Mouse (Mus musculus) cortical plate, adult 2 months (tissue): ENCODE data around the gene Degs2. TPM values are rescaled to one million over a fixed set of nuclear protein-coding genes. Genes with fewer than 3 reads are reported as not detected.

Source experiments
- H3K27ac ChIP-seq: fragments of 200-500 bp; 2 replicates; pipeline ENCODE4 v1.5.1; 2012; ENCODE audit warnings: low read length, control low read depth, inconsistent platforms; ENCODE audit not compliant: insufficient read depth
- H3K4me1 ChIP-seq: fragments of 200-500 bp; 2 replicates; pipeline ENCODE4 v1.6.1; 2011; ENCODE audit warnings: low read length; ENCODE audit not compliant: control insufficient read depth, insufficient read depth
- H3K4me3 ChIP-seq: fragments of 200-500 bp; 2 replicates; pipeline ENCODE4 v1.5.1; 2011; ENCODE audit warnings: mild to moderate bottlenecking, low read length, control low read depth; ENCODE audit not compliant: insufficient read depth
- CTCF ChIP-seq: fragments of 200-500 bp; IDR thresholded peaks from 2 replicates; pipeline ENCODE4 v1.5.1; 2011; ENCODE audit warnings: mild to moderate bottlenecking, control low read depth, low read length; ENCODE audit not compliant: insufficient read depth; ENCODE audit errors: extremely low read depth
- POLR2A ChIP-seq: fragments of 200-500 bp; IDR thresholded peaks from 2 replicates; pipeline ENCODE4 v1.6.1; 2011; ENCODE audit warnings: mild to moderate bottlenecking, low read length, control low read depth; ENCODE audit not compliant: insufficient read depth; ENCODE audit errors: extremely low read depth
- polyA plus RNA-seq: library from polyadenylated mRNA; depleted of rRNA; stranded (reverse); fragments of >200 nt; gene quantifications from 2 replicates; pipeline ENCODE4 v1.2.3, GENCODE M21; 2012; rRNA removed

Degs2 gene
- polyA plus RNA-seq, 1 experiment, result 9.4 TPM

DNA sequence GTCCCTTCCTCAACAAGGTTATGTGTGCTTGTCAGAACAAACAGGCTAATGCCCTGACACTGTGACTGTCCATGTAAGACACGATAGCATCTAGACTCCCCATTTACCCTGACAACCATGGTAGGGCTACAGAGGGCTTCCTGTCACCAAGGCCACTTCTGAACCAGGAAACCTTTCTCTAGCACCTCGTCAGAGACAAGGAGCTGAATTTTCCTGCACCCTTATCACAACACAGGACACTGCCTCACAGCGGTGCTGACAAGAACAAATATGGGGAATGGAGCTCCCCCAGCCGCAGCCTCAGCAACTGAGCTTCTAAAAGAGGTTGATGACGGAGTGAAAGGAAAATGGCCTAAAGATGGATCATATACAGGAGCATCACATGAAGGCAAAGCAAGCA is 64.7 kb downstream of the Degs2 start:
- Histone ChIP-seq H3K4me1 (peaks cover 7% of the 10 kb centered on the region; the same call in 1 of the 2 replicates), H3K27ac (no peak overlapping the region), H3K4me3 (no peak overlapping the region)
- TF ChIP-seq CTCF, result no peak
- no peak for TF ChIP-seq POLR2A

DNA sequence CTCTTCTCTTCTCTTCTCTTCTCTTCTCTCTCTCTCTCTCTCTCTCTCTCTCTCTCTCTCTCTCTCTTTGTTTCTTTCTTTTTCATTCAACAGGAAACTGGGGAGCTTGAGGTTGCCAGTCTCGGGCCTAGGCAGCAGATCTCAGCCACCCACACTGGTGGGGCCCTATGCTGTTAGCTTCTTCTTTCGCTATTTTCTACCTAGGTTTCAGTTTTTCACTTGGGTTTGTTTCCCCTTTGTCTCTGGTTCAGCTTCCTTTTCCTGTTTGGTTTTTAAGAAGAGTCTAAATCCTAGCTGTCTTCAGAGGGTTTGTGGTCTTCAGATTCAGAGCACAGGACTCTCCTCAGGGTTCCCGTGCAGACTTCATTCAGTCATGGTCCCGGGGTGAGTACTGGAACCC is 66.6 kb downstream of the Degs2 start:
- Histone ChIP-seq H3K4me3 (no peak overlapping the region), H3K4me1 (peaks cover 7% of the 10 kb centered on the region; the same call in 1 of the 2 replicates), H3K27ac (no peak overlapping the region; the same call in 1 of the 2 replicates)
- TF ChIP-seq POLR2A (no peak), CTCF (no peak)

DNA sequence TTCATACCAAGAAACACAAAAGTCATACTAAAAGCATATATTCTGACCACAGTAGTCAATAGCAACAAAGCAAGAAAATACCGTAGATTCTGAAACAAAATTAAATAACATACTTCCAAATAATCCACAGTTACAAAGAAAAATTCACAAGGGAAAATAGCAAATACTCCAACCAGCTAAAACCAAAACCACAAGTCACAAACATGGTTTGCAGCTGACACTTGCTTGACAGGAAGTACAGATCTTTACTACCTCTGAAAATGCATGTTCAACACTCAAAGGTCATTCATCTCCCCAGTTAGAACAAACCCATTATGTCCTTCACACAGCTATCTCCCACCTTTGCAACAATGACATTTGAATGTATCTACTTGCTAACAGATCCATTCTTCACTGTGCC is 68.1 kb downstream of the Degs2 start:
- Histone ChIP-seq H3K27ac (no peak overlapping the region), H3K4me3 (no peak overlapping the region), H3K4me1 (peaks cover 5% of the 10 kb centered on the region; the same call in 1 of the 2 replicates)
- no peak for TF ChIP-seq POLR2A
- TF ChIP-seq CTCF, result no peak

DNA sequence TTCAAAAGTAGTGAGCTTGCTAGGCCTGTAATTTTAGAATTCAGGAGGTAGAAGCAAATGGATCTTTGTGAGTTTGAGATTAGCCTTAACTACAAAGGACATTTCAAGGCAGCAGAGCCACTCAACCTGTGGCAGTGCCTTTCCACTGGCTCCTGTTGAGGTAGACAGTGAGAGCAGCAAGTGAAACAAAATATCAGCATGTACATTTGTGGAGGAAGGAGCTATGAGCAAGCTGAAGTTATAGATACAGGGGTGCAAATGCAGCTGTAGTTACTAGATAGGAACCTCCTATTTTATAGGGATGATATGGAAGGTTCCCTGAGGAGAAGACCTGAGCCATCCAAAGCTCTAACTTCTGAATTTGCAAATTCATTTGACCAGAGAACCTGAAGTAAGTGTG is 69.6 kb downstream of the Degs2 start:
- no peak overlapping the region for H3K4me3 ChIP-seq
- peaks cover 4% of the 10 kb centered on the region; the same call in 1 of the 2 replicates for H3K4me1 ChIP-seq
- no peak for TF ChIP-seq POLR2A
- TF ChIP-seq CTCF, result no peak
- no peak overlapping the region for H3K27ac ChIP-seq

DNA sequence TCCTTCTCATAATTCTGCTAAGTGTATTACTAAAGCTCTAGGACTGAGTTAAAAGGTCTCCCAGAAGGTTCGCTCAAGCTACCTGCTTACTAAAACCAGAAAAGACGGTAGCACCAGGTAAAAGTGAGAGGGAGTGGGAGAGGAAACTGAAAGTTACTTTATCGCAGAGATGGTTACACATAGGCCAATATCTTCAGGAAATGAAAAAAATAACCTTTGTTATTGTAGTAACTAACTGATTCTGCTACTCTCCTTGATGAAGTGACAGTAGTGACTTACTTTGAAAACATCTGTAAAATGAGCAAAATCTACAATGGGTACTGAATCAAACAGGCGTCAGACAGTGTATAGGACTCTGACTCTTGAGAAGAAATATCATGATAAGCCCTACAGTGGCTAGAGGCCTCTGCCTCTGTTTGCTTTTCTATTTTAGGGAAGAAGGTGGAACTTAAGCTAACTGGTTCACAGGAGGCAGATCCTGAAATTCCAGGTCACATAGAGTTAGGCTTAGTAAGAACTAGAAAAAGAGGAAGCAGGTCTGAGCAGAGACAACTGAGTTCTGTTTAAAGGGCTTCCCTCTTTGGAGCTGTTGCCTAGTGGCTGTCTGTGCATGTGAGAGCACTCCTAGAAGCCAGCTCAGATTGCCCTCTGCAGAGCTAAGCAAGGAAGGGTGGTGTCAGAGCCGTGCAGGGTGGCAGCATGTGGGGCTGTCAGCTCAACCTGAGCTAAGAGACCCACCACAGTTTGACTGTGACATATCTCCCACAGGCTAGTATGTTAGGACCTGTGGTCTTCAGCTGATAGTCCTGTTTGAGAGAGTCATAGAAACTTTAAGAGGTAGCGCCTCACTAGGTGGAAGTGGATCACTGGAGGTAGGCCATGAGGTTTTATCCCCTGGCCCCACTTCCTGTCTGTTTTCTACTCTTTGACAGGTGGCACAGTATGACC is 71.1 kb downstream of the Degs2 start:
- H3K4me1 ChIP-seq, result peaks cover 2% of the 10 kb centered on the region; the same call in 1 of the 2 replicates
- TF ChIP-seq CTCF (no peak), POLR2A (no peak)
- H3K27ac ChIP-seq, result peak overlapping the region; percentile 45; the same call in 1 of the 2 replicates
- no peak overlapping the region for H3K4me3 ChIP-seq

DNA sequence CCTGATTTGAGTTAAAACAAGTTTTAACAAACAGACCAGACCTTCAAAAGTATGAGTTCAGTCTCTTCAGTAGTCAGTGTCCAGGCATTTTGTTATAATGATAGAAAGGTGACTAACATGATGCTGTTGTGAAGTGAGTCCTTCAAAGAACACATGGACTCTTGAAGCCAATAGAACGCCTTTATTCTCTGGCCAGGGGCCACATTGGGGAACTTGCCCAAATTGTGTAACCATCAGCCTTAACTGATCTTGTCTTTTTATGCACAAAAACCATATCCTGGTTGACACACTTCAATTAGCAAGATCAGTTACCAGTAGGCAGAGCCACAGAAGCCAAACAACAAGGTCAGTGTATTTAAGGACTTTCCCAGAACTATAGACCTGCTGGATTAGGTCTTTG is 72.6 kb downstream of the Degs2 start:
- Histone ChIP-seq H3K27ac (no peak overlapping the region), H3K4me3 (no peak overlapping the region), H3K4me1 (0 out of 2 replicates have a peak, but pooled peaks cover 1% of the 10 kb centered on the region)
- TF ChIP-seq CTCF, result no peak
- TF ChIP-seq POLR2A, result no peak

Other genes starting within 250 kb of the Degs2 start
- 178 and 187 TPM in 2 replicates for gene Evl, start 147.6 kb downstream of the Degs2 start, polyA plus RNA-seq
- gene Yy1, start 90.7 kb upstream of the Degs2 start, polyA plus RNA-seq, result 22.1 and 23.2 TPM in 2 replicates
- gene Slc25a29, start 133.6 kb upstream of the Degs2 start, polyA plus RNA-seq, result 17.4 and 18.0 TPM in 2 replicates
- gene Slc25a47, start 133.7 kb upstream of the Degs2 start, polyA plus RNA-seq, result 8.5 and 9.2 TPM in 2 replicates
- 13.6 and 15.5 TPM in 2 replicates for gene Wdr25, start 191.3 kb upstream of the Degs2 start, polyA plus RNA-seq
- gene Wars, start 191.9 kb upstream of the Degs2 start, polyA plus RNA-seq, result 98.2 and 103 TPM in 2 replicates